8 mouse cellular contexts compared by ENCODE assay signal in the genomic region with DNA sequence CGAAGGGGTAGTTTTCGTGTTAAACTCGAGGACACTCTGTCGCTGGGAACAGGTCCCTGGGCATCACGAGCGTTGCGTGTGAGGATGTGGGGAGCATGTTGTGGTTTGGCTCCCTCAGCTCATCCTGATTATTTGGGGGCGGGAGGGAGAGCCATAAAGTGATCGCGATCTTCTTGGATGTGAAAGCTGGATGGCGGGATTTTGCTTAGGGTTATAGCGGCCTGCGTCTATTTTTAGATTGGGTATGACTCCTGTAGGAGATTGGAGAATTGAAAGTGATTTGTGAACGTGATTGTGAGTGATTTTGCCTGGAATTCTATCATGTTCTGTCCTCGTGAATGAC. TPM values are rescaled to one million over a fixed set of nuclear protein-coding genes. Genes with fewer than 3 reads are reported as not detected.
DNase-seq lines count a peak whose midpoint lies in the region; ATAC-seq lines count a peak whose summit lies in the region.

No protein-coding gene starts in this region.

- peak overlapping the region; percentile 85 for H3K27ac ChIP-seq in embryonic facial prominence, embryonic 14.5 days (replicated peaks; ENCODE audit: low read depth, low read length)
- no peak overlapping the region for H3K27ac ChIP-seq in liver, embryonic 11.5 days (ENCODE audit: low read depth, low read length)

- peak overlapping the region; percentile 84 for H3K4me3 ChIP-seq in erythroblast, embryonic 14.5 days (replicated peaks)
- H3K4me3 ChIP-seq in embryonic facial prominence, embryonic 14.5 days (ENCODE audit: low read depth, low read length), result peak overlapping the region; percentile 59
- H3K4me3 ChIP-seq in liver, embryonic 11.5 days (ENCODE audit: low read depth, low read length), result peak overlapping the region; percentile 67

- H3K9ac ChIP-seq in embryonic facial prominence, embryonic 14.5 days (ENCODE audit: low read depth, low read length), result peak overlapping the region; percentile 85
- peak overlapping the region; percentile 89 for H3K9ac ChIP-seq in liver, embryonic 11.5 days (ENCODE audit: low read depth, low read length)

- WGBS in embryonic facial prominence, embryonic 14.5 days, result 3% methylated on average over 15 of the region's 15 CpGs
- WGBS in liver, embryonic 11.5 days, result 7% methylated on average over 15 of the region's 15 CpGs

- no peaks in the 10 kb centered on the region for H3K27me3 ChIP-seq in erythroblast, embryonic 14.5 days (ENCODE audit: control insufficient read depth)
- no peaks in the 10 kb centered on the region for H3K27me3 ChIP-seq in embryonic facial prominence, embryonic 14.5 days (replicated peaks; ENCODE audit: control insufficient read depth, insufficient read depth, low read length)
- H3K27me3 ChIP-seq in liver, embryonic 11.5 days (replicated peaks; ENCODE audit: control insufficient read depth, insufficient read depth, low read length), result no peaks in the 10 kb centered on the region

- H3K4me2 ChIP-seq in embryonic facial prominence, embryonic 14.5 days (ENCODE audit: low read depth, low read length), result peak overlapping the region; percentile 90
- H3K4me2 ChIP-seq in liver, embryonic 11.5 days, result peak overlapping the region; percentile 84

- peak; percentile 52 for DNase-seq in 416B (ENCODE audit: low read depth)
- peak; percentile 38 for DNase-seq in embryonic facial prominence, embryonic 14.5 days (ENCODE audit: low spot score)
- no peak for DNase-seq in liver, embryonic 11.5 days (ENCODE audit: low spot score)
- no peak for DNase-seq in yolk sac, embryonic 10.5 days (ENCODE audit: low spot score)
- DNase-seq in spleen, adult 12 weeks (ENCODE audit: low spot score), result no peak
- DNase-seq in gastrocnemius, postnatal 10 days, result no peak

- ATAC-seq in erythroblast, adult 5-6 weeks (replicated peaks; ENCODE audit: low FRiP score, poor library complexity, severe bottlenecking), result no peak
- ATAC-seq in embryonic facial prominence, embryonic 14.5 days (ENCODE audit: low read depth), result no peak; the same call in none of the 2 replicates
- ATAC-seq in liver, embryonic 11.5 days (replicated peaks; ENCODE audit: low FRiP score), result no peak

- H3K4me1 ChIP-seq in erythroblast, embryonic 14.5 days (ENCODE audit: control insufficient read depth), result peaks cover 22% of the 10 kb centered on the region
- 0 out of 2 replicates have a peak, but pooled peaks cover 7% of the 10 kb centered on the region for H3K4me1 ChIP-seq in embryonic facial prominence, embryonic 14.5 days (ENCODE audit: control insufficient read depth, insufficient read depth, low read length)
- no peaks in the 10 kb centered on the region for H3K4me1 ChIP-seq in liver, embryonic 11.5 days (replicated peaks; ENCODE audit: control insufficient read depth, insufficient read depth, low read length)

- peaks cover 8% of the 10 kb centered on the region for H3K9me3 ChIP-seq in erythroblast, embryonic 14.5 days (ENCODE audit: control insufficient read depth, low read length)
- H3K9me3 ChIP-seq in embryonic facial prominence, embryonic 14.5 days (ENCODE audit: control insufficient read depth, low read length), result no peaks in the 10 kb centered on the region
- H3K9me3 ChIP-seq in liver, embryonic 11.5 days (ENCODE audit: control insufficient read depth, low read length), result no peaks in the 10 kb centered on the region

- no peaks in the 10 kb centered on the region for H3K36me3 ChIP-seq in erythroblast, embryonic 14.5 days (ENCODE audit: control insufficient read depth)
- H3K36me3 ChIP-seq in embryonic facial prominence, embryonic 14.5 days (ENCODE audit: control insufficient read depth, insufficient read depth, low read length), result peaks cover 21% of the 10 kb centered on the region
- peaks cover 2% of the 10 kb centered on the region; the same call in 1 of the 2 replicates for H3K36me3 ChIP-seq in liver, embryonic 11.5 days (ENCODE audit: control insufficient read depth, insufficient read depth, low read length)

RNA-seq across cellular contexts. Expression of a gene that starts 0.4 kb away (rescaled TPM):
- 0.11 TPM in 1 of 2 replicates, not detected in the other for polyA plus RNA-seq in erythroblast, embryonic 14.5 days (2012)
- 0.63 and 1.2 TPM in 2 replicates for total RNA-seq in erythroblast, adult 5-6 weeks (2015; ENCODE audit: low replicate concordance)
- total RNA-seq in erythroblast, adult 5-6 weeks (2017; ENCODE audit: low replicate concordance), result 1.3 and 3.3 TPM in 2 replicates
- 5.8 and 6.5 TPM in 2 replicates for polyA plus RNA-seq in embryonic facial prominence, embryonic 14.5 days (2014; fragmentation: Nextera tagmentation; extraction: Ambion mirVana)
- 2.8 and 2.9 TPM in 2 replicates for polyA plus RNA-seq in liver, embryonic 11.5 days (2014; fragmentation: Nextera tagmentation; extraction: Ambion mirVana)
- 1 to 10 TPM; 2.6 to 4.8 TPM for total RNA-seq in gastrocnemius, postnatal 10 days (2021)

RNA-seq across cellular contexts. Expression of a gene that starts 27.6 kb away (rescaled TPM):
- not detected in 2 replicates for polyA plus RNA-seq in erythroblast, embryonic 14.5 days (2012)
- total RNA-seq in erythroblast, adult 5-6 weeks (2015; ENCODE audit: low replicate concordance), result 12.7 and 14.6 TPM in 2 replicates
- 4.5 and 10.7 TPM in 2 replicates for total RNA-seq in erythroblast, adult 5-6 weeks (2017; ENCODE audit: low replicate concordance)
- polyA plus RNA-seq in embryonic facial prominence, embryonic 14.5 days (2014; fragmentation: Nextera tagmentation; extraction: Ambion mirVana), result 136 and 141 TPM in 2 replicates
- 48.6 and 54.6 TPM in 2 replicates for polyA plus RNA-seq in liver, embryonic 11.5 days (2014; fragmentation: Nextera tagmentation; extraction: Ambion mirVana)
- 10 to 100 TPM; 35.2 to 46.9 TPM for total RNA-seq in gastrocnemius, postnatal 10 days (2021)

RNA-seq across cellular contexts. Expression of a gene that starts 31.8 kb away (rescaled TPM):
- not detected in 2 replicates for polyA plus RNA-seq in erythroblast, embryonic 14.5 days (2012)
- total RNA-seq in erythroblast, adult 5-6 weeks (2015; ENCODE audit: low replicate concordance), result 0.38 and 2.1 TPM in 2 replicates
- total RNA-seq in erythroblast, adult 5-6 weeks (2017; ENCODE audit: low replicate concordance), result 0.34 TPM in 1 of 2 replicates, not detected in the other
- 7.9 and 11.2 TPM in 2 replicates for polyA plus RNA-seq in embryonic facial prominence, embryonic 14.5 days (2014; fragmentation: Nextera tagmentation; extraction: Ambion mirVana)
- 7.6 and 7.7 TPM in 2 replicates for polyA plus RNA-seq in liver, embryonic 11.5 days (2014; fragmentation: Nextera tagmentation; extraction: Ambion mirVana)
- 1 to 10 TPM; 2.0 to 3.2 TPM for total RNA-seq in gastrocnemius, postnatal 10 days (2021)

RNA-seq across cellular contexts. Expression of a gene that starts 31.9 kb away (rescaled TPM):
- not detected in 2 replicates for polyA plus RNA-seq in erythroblast, embryonic 14.5 days (2012)
- total RNA-seq in erythroblast, adult 5-6 weeks (2015; ENCODE audit: low replicate concordance), result not detected in 2 replicates
- not detected in 2 replicates for total RNA-seq in erythroblast, adult 5-6 weeks (2017; ENCODE audit: low replicate concordance)
- polyA plus RNA-seq in embryonic facial prominence, embryonic 14.5 days (2014; fragmentation: Nextera tagmentation; extraction: Ambion mirVana), result 1.4 and 2.5 TPM in 2 replicates
- polyA plus RNA-seq in liver, embryonic 11.5 days (2014; fragmentation: Nextera tagmentation; extraction: Ambion mirVana), result 0.32 and 0.43 TPM in 2 replicates
- total RNA-seq in gastrocnemius, postnatal 10 days (2021), result 1 to 10 TPM in 1 of 2 experiments, under 1 TPM in 1; 0.33 to 1.8 TPM

RNA-seq across cellular contexts. Expression of a gene that starts 47.4 kb away (rescaled TPM):
- 0.14 and 0.46 TPM in 2 replicates for polyA plus RNA-seq in erythroblast, embryonic 14.5 days (2012)
- 21.5 and 34.4 TPM in 2 replicates for total RNA-seq in erythroblast, adult 5-6 weeks (2015; ENCODE audit: low replicate concordance)
- 30.3 and 56.9 TPM in 2 replicates for total RNA-seq in erythroblast, adult 5-6 weeks (2017; ENCODE audit: low replicate concordance)
- 18.1 and 18.4 TPM in 2 replicates for polyA plus RNA-seq in embryonic facial prominence, embryonic 14.5 days (2014; fragmentation: Nextera tagmentation; extraction: Ambion mirVana)
- 7.5 and 8.8 TPM in 2 replicates for polyA plus RNA-seq in liver, embryonic 11.5 days (2014; fragmentation: Nextera tagmentation; extraction: Ambion mirVana)
- total RNA-seq in gastrocnemius, postnatal 10 days (2021), result 10 to 100 TPM; 34.6 to 40.3 TPM

Comparison
In these comparisons a context has a peak if more than half of its experiments do, and no peak if none do; other contexts are left out.
1. DNase-seq: peak in 416B (single experiment) and embryonic facial prominence, embryonic 14.5 days (single experiment); none in liver, embryonic 11.5 days (single experiment), yolk sac, embryonic 10.5 days (single experiment), spleen, adult 12 weeks (single experiment) and gastrocnemius, postnatal 10 days (single experiment).
2. RNA of a gene that starts 27.6 kb away (polyA plus RNA-seq): 136 to 141 TPM in embryonic facial prominence, embryonic 14.5 days and 48.6 to 54.6 TPM in liver, embryonic 11.5 days; not detected in erythroblast, embryonic 14.5 days; every median in the first group is over 10 times any median in the second.
3. Peak in every context shown above with its lines, with median percentiles within 50 percentile points of each other: H3K4me3 ChIP-seq.